Mouse (Mus musculus) 416B (cell line): ENCODE measurements at regions not wholly inside any gene's neighbourhood (a gene's known extent, or its start where the extent isn't known, plus 50 kb on each side); places are given as distances from the start of the nearest gene placed in this dataset.

ENCODE experiments used
- DNase-seq: peaks from one replicate; pipeline ENCODE4 v3.0.0; 2011; ENCODE audit warnings: low read depth

DNA sequence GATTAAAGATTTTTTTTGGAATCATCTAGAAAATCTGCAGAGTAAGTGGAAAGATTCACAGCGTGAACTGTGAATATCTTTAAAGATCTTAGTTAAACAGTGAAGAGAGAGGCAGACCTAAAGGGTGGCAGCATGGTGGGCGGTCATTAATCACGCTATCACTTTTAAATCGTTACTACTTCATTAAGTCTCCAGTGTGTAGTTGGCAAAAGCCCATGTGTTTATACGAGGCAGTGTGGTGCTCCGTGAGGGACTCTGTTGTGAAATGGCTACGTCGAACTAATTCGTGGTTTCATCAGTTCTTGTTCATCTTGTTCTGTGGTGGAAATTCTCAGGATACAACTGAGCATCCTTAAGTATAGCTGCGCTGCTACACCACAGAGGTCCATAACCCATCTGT lies 188.2 kb upstream of the Sox9 start:
- no peak for DNase-seq

DNA sequence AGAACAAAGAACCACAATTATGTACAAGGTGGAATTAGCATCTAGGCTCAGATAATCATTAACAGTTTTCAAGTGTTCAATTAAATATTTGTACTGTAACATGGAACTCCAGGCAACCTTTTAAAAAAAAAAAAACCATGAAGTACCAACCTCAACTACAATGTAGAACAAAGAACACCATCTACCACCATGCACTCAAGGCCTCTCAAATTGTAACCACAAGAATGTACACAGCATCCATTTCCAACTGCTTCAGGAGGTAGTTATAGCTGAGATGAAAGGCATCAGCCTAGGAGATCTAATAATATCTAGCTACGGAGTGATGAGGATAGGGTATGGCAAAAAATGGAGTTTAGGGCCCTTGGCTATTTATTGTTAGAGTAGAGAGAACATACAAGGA lies 174.7 kb upstream of the Sox9 start:
- no peak for DNase-seq

DNA sequence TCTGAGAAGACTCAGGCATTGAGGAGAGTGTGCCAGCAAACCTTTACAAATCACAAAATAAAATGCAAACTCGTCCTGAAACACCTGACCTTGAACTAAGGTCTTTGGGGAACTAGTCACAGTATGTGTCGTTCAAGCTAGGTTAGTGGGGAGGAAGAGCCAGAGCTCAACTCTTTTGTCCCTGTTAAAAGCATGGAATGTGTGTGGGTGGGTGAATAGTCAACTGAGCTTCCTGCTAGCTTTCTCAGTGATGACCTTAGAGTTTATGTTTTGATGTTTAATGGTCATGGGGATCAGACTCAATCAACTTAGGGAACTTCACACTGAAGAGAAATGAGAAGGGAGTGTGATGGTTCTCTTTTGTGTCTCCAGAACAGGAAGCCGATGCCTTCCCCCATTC lies 172.7 kb upstream of the Sox9 start:
- DNase-seq, result no peak

GRCm38 (mm10) chr11:112611073-112611472 lies 171.0 kb upstream of the Sox9 start:
- DNase-seq, result no peak

DNA sequence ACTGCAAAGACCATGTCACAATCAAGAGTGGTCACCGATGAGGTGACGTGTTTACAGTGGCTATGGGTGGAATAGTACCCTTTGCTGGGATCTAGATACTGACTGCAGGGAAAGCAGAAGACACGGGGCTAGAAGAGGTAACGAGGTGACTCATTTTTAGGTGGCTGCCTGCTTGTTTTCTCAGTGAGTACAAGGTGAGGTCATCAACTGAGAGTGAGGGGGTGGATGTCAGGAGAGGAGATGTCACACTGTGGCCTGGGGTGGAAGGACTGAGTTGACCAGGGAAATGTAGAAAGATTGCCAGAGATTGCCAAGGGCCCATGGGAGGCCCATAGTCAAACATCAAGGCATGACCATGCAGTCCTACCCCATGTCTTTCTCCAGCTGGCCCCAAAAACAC lies 166.4 kb upstream of the Sox9 start:
- DNase-seq, result no peak

DNA sequence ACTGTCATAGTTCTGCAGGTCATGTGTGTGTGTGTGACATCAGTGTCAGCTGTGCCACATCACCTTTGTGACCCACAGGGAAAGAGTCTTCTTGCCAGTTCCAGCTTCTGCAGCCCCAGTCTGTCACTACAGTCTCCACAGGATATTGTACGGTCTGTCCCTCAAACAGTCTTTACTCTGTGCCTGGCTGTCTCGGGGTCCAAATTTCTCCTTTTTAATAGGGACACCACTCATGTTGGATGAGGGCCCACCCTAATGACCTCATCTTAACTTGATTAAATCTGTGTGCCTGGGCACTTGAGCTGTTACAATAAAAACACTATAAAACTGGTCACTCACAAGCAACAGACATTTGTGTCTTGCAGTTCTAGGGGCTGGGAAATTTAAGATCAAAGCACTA lies 165.1 kb upstream of the Sox9 start:
- no peak for DNase-seq

- DNase-seq, result no peak
Observed at GRCm38 (mm10) chr11:112620916-112621315, 161.1 kb upstream of the Sox9 start.

- no peak for DNase-seq
Observed at GRCm38 (mm10) chr11:112621385-112622120, 160.5 kb upstream of the Sox9 start.

- no peak for DNase-seq
Observed at GRCm38 (mm10) chr11:112649298-112649697, 132.7 kb upstream of the Sox9 start.

DNA sequence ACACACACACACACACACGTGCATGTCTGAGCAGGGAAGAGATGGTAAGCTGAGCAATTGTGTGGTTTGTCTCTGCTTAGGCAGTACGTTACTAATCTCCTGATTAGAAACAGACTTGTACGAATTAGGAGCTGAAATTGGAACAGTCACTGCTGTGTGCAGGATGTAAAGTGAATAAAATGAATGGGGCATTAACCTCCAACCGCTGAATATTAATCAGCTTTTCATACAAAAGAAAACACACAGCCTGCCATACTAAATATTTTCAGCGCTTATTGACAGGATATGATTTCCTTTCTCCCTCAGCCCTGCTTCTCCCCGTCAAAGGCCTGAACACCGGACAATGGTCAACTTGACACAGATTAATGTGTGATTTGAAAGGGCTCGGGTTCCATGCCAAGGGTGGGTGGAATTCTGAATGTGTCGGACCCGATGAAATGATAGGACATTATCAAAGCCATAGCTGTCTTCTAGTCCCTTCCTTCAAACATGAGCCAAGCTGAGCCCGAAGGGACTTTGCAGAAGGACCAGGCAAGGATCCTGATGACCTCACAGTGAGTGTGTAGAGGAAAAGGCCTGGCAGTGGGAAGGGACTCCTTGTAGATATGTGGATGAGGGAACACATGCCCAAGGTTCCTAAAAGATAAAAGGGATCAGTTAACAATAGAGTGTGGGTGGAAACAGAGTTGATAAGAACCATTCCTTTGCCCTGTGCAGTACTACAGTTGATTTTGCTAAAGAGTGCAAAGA lies 124.4 kb upstream of the Sox9 start:
- no peak for DNase-seq

DNA sequence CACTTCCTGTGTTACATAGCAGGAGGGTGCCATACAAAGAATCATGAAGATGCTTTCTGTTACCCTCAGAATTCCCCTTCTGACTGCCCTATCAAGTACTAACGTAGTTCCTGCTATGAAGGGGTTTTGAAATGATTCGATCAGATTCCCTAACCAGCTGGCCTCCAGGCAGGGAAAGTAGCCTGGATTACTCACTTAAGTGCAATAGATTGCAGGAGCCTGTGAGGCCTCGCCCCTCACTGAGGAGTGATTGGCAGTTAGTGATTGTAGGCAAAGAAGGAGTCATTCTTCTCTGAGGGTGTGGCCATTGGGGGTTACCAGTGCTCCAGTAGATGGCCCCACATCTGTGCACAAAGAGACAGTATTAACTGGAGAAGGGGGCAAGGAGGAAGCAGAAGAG lies 122.1 kb upstream of the Sox9 start:
- no peak for DNase-seq

DNA sequence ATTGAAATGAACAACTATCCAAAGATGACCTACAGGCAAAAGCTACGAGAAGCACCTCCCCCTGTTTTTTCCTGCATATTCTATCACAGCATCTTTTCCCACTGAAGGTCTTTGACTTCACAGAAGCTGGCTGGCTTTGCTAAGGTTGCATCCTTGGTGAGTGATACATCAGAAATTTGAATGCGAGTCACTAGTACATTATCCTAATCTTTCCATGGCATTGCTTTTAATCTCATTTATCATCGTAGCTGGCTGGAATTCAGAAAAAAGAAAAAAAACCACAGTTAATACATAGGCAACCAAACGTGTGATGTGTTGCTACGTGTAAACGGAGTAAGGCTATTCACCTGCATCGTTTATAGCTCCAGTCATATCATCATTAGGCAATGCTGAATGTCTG lies 120.6 kb upstream of the Sox9 start:
- no peak for DNase-seq

DNA sequence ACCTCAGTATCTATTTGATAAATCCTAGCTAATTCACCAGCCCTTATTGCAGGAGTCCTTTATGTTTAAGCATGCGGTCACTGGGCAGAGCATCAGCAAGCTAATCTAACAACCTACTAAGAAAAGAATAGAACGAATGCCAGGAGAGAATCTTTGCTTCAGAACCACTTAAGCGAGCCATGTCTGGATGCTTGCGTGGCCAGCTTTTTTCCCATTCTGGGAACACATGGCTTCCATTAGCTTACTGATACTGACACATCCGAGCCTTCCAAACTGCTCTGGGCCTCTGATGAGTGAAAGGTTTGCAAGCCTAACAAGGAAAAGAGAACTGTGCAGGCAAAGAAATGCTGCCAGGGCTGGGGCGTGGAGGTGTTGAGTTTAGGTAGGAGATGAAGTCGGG lies 114.7 kb upstream of the Sox9 start:
- DNase-seq, result no peak

GRCm38 (mm10) chr11:112672086-112672485 lies 109.9 kb upstream of the Sox9 start:
- no peak for DNase-seq

GRCm38 (mm10) chr11:112690047-112690446 lies 92.0 kb upstream of the Sox9 start:
- no peak for DNase-seq

DNA sequence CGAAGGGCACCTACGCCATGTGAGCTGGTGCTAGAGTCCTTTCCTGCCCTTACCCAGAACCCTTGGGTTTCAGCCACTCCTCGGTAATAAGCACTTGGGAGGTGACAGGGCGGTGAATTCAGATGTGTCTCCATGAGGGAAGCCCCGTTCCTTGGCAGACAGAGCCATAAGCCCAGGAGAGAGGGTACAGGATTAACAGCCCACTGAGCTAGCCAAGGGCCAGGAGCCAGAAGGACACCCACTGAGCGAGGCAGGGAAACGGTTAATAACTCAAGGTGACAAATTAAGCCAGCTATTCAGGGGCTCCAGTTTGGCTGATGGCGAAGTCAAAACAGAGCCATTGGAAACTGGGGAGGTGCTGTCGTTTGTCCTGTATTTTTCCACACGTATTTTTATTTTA lies 75.9 kb upstream of the Sox9 start:
- DNase-seq, result no peak

DNA sequence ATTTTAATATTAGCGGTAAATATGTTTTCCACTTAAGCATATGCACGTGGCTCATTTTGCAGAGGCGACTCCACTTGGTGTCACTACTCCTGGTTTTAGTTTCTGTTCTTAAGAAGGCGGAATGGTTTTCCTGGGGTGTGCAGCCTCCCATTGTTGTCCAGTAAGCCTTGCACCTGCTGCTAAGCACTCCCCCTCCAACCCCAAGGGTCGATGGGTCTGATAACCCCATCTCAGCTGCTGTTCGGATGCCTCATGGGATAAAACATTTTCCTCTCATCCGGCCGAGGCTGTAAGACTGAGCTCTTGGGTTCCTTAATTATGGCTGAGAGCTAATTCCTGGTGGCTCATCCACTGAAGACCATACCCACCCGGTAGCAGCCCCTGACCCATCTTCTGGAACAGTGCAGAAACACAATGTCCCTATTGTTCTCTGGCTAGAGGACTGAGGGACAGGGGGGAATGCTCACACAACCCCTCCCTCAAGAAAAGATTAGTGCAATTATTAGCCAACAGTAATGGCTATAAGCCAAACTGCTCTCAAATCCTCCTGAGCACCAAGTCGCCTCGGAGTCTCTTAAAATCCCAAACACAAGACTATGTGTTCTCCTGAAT lies 73.8 kb upstream of the Sox9 start:
- no peak for DNase-seq

- no peak for DNase-seq
Observed at GRCm38 (mm10) chr11:112711656-112712055, 70.4 kb upstream of the Sox9 start.

DNA sequence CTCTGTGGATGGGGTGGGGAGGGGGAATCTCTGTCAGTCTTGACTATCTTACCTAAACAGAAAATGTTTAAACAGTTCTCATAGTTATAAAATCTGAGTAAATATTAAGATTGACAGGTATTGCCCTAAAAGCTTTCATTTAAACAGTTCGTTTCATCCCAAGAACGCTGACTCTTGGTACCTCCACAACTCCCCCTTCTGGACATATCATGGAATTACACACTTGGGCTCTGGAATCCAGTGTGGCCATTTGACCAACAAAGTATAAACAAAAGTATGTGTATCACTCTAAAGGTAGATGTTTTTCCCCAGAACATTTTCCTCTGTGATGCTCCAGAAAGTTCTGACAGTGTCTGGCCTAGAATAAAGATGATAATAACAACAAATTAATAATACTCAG lies 63.5 kb upstream of the Sox9 start:
- DNase-seq, result no peak

DNA sequence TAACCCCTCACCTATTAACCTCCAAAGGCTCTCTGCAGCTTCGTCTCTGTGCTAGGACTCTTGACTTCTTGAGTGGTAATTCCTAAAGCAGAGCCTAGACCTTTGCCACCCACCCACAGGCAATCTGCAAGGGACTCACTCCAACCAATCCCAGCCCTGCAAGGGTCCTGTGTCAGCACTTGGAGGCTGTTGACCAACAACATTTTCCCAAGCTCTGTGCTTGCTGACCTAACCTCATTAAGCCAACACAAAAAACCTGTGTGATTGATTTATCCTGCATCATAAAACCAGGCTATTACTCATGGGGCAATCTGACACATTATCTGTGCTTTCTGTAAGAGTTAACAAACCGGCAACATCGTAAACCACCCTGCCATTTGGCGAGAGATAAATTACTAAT lies 61.4 kb upstream of the Sox9 start:
- DNase-seq, result no peak

GRCm38 (mm10) chr11:112722936-112723335 lies 59.1 kb upstream of the Sox9 start:
- no peak for DNase-seq

GRCm38 (mm10) chr11:112728154-112728952 lies 53.7 kb upstream of the Sox9 start:
- DNase-seq, result no peak
